Mouse (Mus musculus): ENCODE results near the gene Otub1. TPM values are rescaled to one million over a fixed set of nuclear protein-coding genes. Genes with fewer than 3 reads are reported as not detected.

Gene Otub1
- polyA plus RNA-seq, 1 experiment from 2014 or later, result 233 TPM

GRCm38 (mm10) chr19:7166200-7166711 is 39.9 kb downstream of the Otub1 start:
- Histone ChIP-seq H3K4me2 (peak overlapping the region; percentile 93), H3K9me3 (no peaks in the 10 kb centered on the region), H3K27me3 (peaks cover 66% of the 10 kb centered on the region), H3K4me3 (peak overlapping the region; percentile 78), H3K9ac (peak overlapping the region; percentile 87), H3K27ac (peak overlapping the region; percentile 62; the same call in 1 of the 2 replicates), H3K36me3 (no peaks in the 10 kb centered on the region), H3K4me1 (replicated peaks) (peaks cover 48% of the 10 kb centered on the region)
- 4% methylated on average over 15 of the region's 15 CpGs for WGBS
- peak; percentile 46 for ATAC-seq (ENCODE audit: low FRiP score)

DNA sequence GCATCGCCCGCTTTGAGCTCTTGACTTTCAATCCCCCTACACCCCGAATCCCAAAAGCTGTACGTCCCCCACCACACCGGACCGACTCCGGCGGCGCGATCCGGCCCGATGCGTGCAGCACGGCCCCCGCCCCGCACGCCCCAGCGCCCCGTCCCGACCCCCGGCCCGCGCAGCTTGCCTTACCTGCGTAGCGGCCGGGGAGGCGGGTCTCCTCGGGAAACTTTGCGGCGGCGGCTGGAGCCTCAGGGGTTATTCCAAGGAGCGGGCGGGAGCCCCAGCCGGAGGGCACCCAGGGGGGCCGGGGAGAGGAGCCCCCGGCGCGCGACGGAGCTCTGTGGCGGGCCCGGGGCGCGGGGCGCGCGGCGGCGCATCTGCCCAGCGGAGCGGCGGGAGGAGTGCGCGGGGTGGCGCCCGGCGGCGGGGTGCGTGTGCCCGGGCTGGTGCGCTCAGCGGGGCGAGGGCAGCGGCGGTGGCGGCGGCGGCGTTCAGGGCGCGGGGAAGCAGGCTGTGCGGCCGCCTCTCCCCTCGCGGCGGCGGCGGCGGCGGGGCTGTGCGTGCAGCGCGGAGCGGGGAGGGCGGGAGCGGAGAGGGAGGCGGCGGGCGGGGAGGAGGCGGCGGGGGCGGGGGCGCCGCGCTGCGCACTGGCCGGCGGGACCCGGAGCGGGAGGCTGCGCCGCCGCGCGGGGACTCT is 40.5 kb downstream of the Otub1 start:
- peaks cover 72% of the 10 kb centered on the region for H3K27me3 ChIP-seq
- 1% methylated on average over 73 of the region's 105 CpGs for WGBS
- H3K4me1 ChIP-seq (replicated peaks), result peaks cover 45% of the 10 kb centered on the region
- peak overlapping the region; percentile 78 for H3K4me3 ChIP-seq
- H3K4me2 ChIP-seq, result peak overlapping the region; percentile 93
- peak overlapping the region; percentile 62 for H3K27ac ChIP-seq
- peak overlapping the region; percentile 87 for H3K9ac ChIP-seq
- H3K9me3 ChIP-seq, result no peaks in the 10 kb centered on the region
- H3K36me3 ChIP-seq, result no peaks in the 10 kb centered on the region
- ATAC-seq (ENCODE audit: low FRiP score), result peak; percentile 29

DNA sequence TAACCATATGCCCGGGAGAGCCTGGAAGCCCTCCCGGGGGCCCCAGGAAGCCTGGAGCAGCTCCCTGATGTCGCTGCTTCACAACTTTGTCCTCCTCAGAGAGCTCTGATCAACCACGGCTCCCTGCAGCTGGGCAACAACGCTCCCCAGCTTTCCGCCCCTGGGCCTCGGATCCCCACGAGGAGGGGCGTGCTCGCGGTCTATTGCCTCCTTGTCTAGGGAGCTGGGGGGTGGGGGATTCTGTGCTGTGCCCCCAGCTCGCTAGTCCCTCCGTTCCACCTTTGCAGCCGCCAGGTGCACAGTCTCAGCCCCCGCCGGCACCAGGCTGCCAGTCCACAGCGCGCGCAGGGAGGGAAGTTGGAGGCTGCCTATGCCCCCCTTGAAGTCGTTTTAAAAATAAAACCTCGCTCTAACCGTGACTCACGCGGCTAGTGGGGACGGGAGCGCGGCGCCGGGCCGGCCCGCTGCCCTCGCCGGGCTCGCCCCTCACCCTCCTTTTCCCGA is 41.2 kb downstream of the Otub1 start:
- Histone ChIP-seq H3K27ac (peak overlapping the region; percentile 62; the same call in 1 of the 2 replicates), H3K36me3 (no peaks in the 10 kb centered on the region), H3K9ac (peak overlapping the region; percentile 87), H3K27me3 (peaks cover 73% of the 10 kb centered on the region), H3K9me3 (no peaks in the 10 kb centered on the region), H3K4me2 (peak overlapping the region; percentile 93), H3K4me1 (replicated peaks) (peaks cover 53% of the 10 kb centered on the region), H3K4me3 (peak overlapping the region; percentile 78)
- ATAC-seq (ENCODE audit: low FRiP score), result 0 out of 2 replicates have a peak, but pooled peaks have one; percentile 19
- WGBS, result 1% methylated on average over 35 of the region's 35 CpGs

DNA sequence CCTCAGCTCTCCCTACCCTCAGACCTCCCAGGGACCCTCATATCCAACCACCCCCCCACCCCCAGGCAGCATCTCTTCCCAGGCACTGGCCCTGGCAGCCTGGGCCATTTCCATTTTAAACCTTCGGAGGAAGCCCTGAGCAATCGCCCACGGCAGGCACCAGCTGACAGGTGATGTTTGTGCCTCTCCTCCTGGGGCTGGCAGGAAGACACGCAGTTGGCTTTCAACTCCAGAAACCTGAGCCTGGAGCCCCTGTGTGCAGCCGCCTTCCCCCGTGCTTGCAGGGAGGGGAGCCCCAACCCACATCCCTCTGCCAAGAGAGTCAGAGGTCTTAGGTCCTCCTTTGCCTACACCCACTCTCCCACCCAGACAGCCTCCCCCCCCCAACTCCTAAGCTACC is 41.9 kb downstream of the Otub1 start:
- Histone ChIP-seq H3K4me1 (replicated peaks) (peaks cover 60% of the 10 kb centered on the region), H3K36me3 (no peaks in the 10 kb centered on the region), H3K4me3 (peak overlapping the region; percentile 78), H3K9me3 (no peaks in the 10 kb centered on the region), H3K9ac (peak overlapping the region; percentile 87), H3K27me3 (peaks cover 78% of the 10 kb centered on the region), H3K4me2 (peak overlapping the region; percentile 93), H3K27ac (no peak overlapping the region)
- WGBS, result 17% methylated on average over 6 of the region's 6 CpGs
- ATAC-seq (ENCODE audit: low FRiP score), result no peak

DNA sequence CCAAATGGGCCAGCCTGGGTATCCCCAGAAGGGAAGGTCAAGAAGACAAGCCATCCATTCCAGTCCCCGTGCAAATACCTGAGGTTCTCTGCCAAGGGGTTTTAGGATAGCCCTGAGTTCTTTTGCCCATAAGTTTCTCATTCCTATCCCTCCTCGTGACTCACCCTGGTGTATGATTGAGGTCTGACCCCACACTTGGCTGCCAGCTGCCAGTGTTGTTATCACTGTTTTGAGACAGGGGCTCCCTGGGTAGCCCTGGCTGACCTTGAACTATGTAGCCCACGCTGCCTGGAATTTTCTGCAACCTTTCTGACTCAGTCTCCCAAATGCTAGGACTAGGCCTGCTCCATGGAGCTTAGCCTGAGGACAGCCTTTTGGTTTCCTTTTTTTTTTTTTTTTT is 45.1 kb downstream of the Otub1 start:
- peaks cover 50% of the 10 kb centered on the region for H3K27me3 ChIP-seq
- WGBS, result 77% methylated on average over 3 of the region's 3 CpGs
- H3K4me3 ChIP-seq, result no peak overlapping the region
- no peak overlapping the region for H3K4me2 ChIP-seq
- H3K9me3 ChIP-seq, result no peaks in the 10 kb centered on the region
- H3K4me1 ChIP-seq (replicated peaks), result peaks cover 69% of the 10 kb centered on the region
- H3K36me3 ChIP-seq, result no peaks in the 10 kb centered on the region
- H3K9ac ChIP-seq, result no peak overlapping the region; the same call in 1 of the 2 replicates
- no peak overlapping the region for H3K27ac ChIP-seq
- no peak for ATAC-seq (ENCODE audit: low FRiP score)

DNA sequence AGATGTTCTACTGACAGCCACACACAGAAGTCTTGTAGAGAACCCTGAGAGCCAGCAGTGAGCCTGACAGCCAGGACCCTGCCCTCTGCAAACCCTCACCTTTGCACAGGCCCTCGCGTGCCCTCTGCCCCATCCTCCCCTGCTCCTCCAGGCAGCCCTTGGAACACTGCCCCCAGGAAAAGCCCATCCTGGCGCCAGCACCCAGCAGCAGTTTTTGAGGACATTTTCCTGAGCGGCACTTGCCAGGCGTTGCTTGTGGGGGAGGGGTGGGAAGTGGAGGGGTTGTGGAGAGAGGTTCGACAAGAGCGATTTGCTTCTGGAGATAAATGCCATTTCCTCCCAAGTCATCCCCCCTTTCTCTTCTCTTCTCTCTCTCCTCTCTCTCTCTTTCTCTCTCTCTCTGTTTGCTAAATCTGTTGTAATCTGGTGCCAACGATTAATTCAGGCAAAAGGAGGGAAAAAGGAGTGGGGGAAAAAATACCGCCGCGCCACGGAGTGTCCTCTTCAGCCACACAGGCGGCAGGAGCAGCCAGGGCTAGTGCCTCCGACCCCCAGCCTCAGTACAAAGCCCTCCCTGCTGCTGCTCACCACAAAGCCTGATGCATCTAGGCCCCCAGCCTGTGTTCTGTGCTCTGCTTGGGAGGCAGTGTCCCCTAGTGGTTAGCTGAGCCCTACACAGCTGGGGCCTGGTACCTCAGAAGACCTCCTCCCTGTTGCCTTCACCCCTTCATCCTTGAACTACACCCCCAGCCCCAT is 45.8 kb downstream of the Otub1 start:
- H3K27ac ChIP-seq, result peak overlapping the region; percentile 75
- H3K27me3 ChIP-seq, result peaks cover 49% of the 10 kb centered on the region
- peak overlapping the region; percentile 69 for H3K9ac ChIP-seq
- peak overlapping the region; percentile 35 for H3K4me2 ChIP-seq
- no peak overlapping the region for H3K4me3 ChIP-seq
- H3K36me3 ChIP-seq, result no peaks in the 10 kb centered on the region
- no peaks in the 10 kb centered on the region for H3K9me3 ChIP-seq
- 3% methylated on average over 13 of the region's 14 CpGs for WGBS
- peaks cover 66% of the 10 kb centered on the region for H3K4me1 ChIP-seq (replicated peaks)
- peak; percentile 56; the same call in 1 of the 2 replicates for ATAC-seq (ENCODE audit: low FRiP score)

- no peak overlapping the region for H3K4me3 ChIP-seq
- ATAC-seq (ENCODE audit: low FRiP score), result no peak
- H3K4me2 ChIP-seq, result peak overlapping the region; percentile 26; the same call in 1 of the 2 replicates
Measured at GRCm38 (mm10) chr19:7157734-7158133, 48.4 kb downstream of the Otub1 start.

GRCm38 (mm10) chr19:7155196-7155595 is 50.9 kb downstream of the Otub1 start:
- 41% methylated on average over 6 of the region's 6 CpGs for WGBS
- H3K36me3 ChIP-seq, result no peaks in the 10 kb centered on the region
- H3K4me1 ChIP-seq (replicated peaks), result peaks cover 80% of the 10 kb centered on the region
- no peak overlapping the region for H3K4me3 ChIP-seq
- H3K27ac ChIP-seq, result 0 out of 2 replicates have a peak overlapping the region, but pooled peaks have one; percentile 5
- no peak overlapping the region for H3K4me2 ChIP-seq
- peak overlapping the region; percentile 9; the same call in 1 of the 2 replicates for H3K9ac ChIP-seq
- ATAC-seq (ENCODE audit: low FRiP score), result 0 out of 2 replicates have a peak, but pooled peaks have one; percentile 11
- no peaks in the 10 kb centered on the region for H3K9me3 ChIP-seq
- H3K27me3 ChIP-seq, result peaks cover 29% of the 10 kb centered on the region

More at GRCm38 (mm10) chr19:7157734-7158133, 48.4 kb downstream of the Otub1 start:
- peaks cover 68% of the 10 kb centered on the region for H3K4me1 ChIP-seq (replicated peaks)
- no peaks in the 10 kb centered on the region for H3K9me3 ChIP-seq
- H3K9ac ChIP-seq, result peak overlapping the region; percentile 59; the same call in 1 of the 2 replicates
- WGBS, result 8% methylated on average over 14 of the region's 14 CpGs
- peaks cover 38% of the 10 kb centered on the region for H3K27me3 ChIP-seq
- H3K36me3 ChIP-seq, result no peaks in the 10 kb centered on the region
- peak overlapping the region; percentile 73 for H3K27ac ChIP-seq

- Histone ChIP-seq H3K27me3 (peaks cover 37% of the 10 kb centered on the region), H3K4me2 (no peak overlapping the region), H3K4me3 (no peak overlapping the region), H3K36me3 (no peaks in the 10 kb centered on the region), H3K4me1 (replicated peaks) (peaks cover 89% of the 10 kb centered on the region), H3K9ac (peak overlapping the region; percentile 14; the same call in 1 of the 2 replicates), H3K27ac (peak overlapping the region; percentile 73), H3K9me3 (no peaks in the 10 kb centered on the region)
- WGBS, result 25% methylated on average over 7 of the region's 7 CpGs
- no peak for ATAC-seq (ENCODE audit: low FRiP score)
Measured at GRCm38 (mm10) chr19:7153232-7153631, 52.9 kb downstream of the Otub1 start.

DNA sequence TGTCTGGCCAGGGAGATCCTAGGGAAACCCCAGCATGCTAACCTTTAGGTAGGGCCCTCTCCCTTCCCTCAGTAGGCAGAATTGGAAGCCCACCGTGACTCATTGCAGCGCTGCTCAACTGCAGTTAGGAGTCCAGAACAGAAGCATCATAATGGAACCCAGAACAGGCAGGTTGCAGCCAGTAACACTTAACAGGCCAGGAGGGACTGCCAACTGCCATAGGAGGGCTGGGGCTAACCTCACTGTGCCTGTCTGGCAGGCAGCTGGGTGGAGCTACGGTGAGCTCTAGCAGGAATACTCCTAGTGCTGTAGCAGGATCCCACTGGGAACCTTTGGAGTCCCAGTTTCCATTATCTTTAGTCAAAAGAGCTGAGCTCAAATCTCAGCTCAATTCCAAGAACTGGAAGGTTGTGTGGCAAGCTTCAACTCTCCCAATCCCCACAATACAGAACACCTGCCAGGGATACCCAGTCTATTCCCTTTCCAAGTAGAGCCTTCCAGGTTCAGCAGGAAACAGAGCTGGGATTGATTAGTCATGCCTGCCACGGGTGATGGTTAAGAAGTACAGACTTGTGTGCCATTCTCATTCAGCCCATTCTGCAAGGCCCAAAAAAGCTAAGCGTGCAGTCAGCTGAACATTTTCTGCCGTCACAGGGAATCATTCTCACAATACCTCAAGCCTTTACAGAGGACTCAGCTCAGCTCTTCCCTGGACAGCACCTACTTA is 54.0 kb downstream of the Otub1 start:
- no peaks in the 10 kb centered on the region for H3K36me3 ChIP-seq
- ATAC-seq (ENCODE audit: low FRiP score), result no peak
- 83% methylated on average over 6 of the region's 6 CpGs for WGBS
- peaks cover 44% of the 10 kb centered on the region for H3K27me3 ChIP-seq
- peaks cover 88% of the 10 kb centered on the region for H3K4me1 ChIP-seq (replicated peaks)
- H3K27ac ChIP-seq, result no peak overlapping the region
- H3K9ac ChIP-seq, result no peak overlapping the region
- H3K9me3 ChIP-seq, result no peaks in the 10 kb centered on the region
- no peak overlapping the region for H3K4me3 ChIP-seq
- no peak overlapping the region for H3K4me2 ChIP-seq

DNA sequence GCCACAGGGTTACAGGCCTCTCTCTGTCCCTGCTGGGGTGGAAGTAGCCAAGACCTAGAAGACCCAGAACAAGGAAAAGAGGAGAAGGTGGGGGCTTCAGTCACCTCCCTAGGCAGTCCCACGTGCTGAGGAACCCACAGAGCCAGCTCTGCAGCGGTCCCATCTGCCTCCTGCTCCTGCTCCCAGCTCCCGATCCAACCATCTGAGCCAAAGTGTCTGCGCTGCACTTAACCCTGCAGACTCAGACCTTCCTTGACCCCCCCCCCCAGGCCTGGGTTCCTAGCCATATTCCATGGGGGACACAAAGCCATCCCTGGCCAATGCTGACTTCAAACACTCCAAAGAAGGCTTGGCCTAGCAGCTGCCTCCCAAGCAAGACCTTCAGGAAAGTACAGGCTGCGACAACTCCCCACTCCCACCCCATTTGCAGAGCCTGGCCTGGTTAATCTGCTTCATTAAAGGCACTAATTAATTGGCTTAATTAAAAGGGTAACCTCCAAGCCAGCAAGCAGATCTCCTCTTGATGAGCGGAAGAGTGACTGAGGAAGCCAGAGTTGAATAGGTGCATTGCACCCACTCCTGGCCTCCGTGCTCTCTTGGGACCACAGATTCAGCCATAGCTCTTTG is 54.7 kb downstream of the Otub1 start:
- no peak overlapping the region for H3K4me2 ChIP-seq
- H3K4me3 ChIP-seq, result no peak overlapping the region
- no peak overlapping the region for H3K9ac ChIP-seq
- H3K36me3 ChIP-seq, result no peaks in the 10 kb centered on the region
- H3K4me1 ChIP-seq (replicated peaks), result peaks cover 88% of the 10 kb centered on the region
- H3K9me3 ChIP-seq, result no peaks in the 10 kb centered on the region
- no peak overlapping the region for H3K27ac ChIP-seq
- no peak for ATAC-seq (ENCODE audit: low FRiP score)
- H3K27me3 ChIP-seq, result peaks cover 50% of the 10 kb centered on the region
- 65% methylated on average over 7 of the region's 7 CpGs for WGBS

Data from hindbrain, embryonic 13.5 days (tissue).